Mouse (Mus musculus) liver, adult 2 months (tissue): Measurements from ENCODE around the gene Tor4a.

Experiments
- CTCF ChIP-seq: fragments of 200-500 bp; IDR thresholded peaks from 2 replicates; pipeline ENCODE4 v1.5.1; 2011; ENCODE audit warnings: low read depth, low read length, control low read depth
- POLR2A ChIP-seq: fragments of 200-500 bp; IDR thresholded peaks from 2 replicates; pipeline ENCODE4 v1.6.1; 2011; ENCODE audit warnings: low read length, control low read depth; ENCODE audit not compliant: insufficient read depth; ENCODE audit errors: extremely low read depth

GRCm38 (mm10) chr2:25225811-25226379, 29.2 kb upstream of the Tor4a start:
- TF ChIP-seq CTCF (no peak), POLR2A (no peak)
